In the genomic region with DNA sequence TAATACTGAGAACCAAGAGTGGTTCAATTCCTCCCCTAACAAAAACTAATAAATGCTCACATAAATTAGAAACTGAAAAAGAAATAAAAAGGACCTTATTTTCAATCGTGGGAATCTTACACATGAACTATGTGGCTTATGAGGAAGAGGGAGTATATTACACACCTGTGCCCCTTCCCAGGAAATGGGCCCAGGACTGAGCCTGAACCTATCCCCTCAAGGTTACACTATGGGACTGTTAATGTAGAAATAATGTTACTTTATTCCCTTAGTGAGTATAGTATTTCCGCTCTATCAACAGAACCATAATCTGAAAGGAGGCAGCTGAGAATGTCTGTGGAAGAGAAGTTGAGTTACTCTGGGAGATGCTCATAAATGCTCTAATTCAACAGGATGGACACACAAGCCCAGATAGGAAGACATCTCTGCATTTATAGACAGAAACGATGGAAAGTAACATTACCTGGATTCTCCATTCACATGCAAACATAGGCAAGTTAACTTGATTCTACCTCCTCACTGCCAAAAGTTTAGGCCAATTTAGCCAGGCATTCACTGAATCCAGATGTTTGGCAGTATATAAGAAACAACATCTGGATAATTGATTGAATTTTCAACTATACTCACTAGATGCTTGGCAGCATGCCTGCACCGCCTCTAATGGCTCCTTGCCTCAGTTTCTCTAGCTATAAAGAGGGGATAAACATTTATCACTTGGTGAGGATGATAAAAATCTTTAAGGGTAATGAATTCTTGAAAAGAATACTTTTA, we compare ENCODE assay signal across 25 mouse cellular contexts.
"Had no signal": no experiment of that assay in that cellular context is flagged by ENCODE, and none has a peak within 500 bp of the region (broad histone marks: within the 10 kb centered on the region; RNA-seq: fewer than 3 reads in every experiment).

No protein-coding gene starts in this region.

- H3K27ac ChIP-seq: heart, adult 2 months; heart, embryonic 13.5 days; heart, embryonic 15.5 days; hindbrain, embryonic 13.5 days; hindbrain, embryonic 15.5 days; hindbrain, postnatal 0 days; kidney, embryonic 15.5 days; kidney, postnatal 0 days; limb, embryonic 15.5 days; liver, embryonic 13.5 days; liver, embryonic 15.5 days had no signal

- H3K4me2 ChIP-seq: heart, embryonic 11.5 days; heart, embryonic 13.5 days; heart, embryonic 15.5 days; hindbrain, embryonic 13.5 days; hindbrain, embryonic 15.5 days; kidney, embryonic 15.5 days; limb, embryonic 15.5 days; liver, embryonic 13.5 days; liver, embryonic 15.5 days had no signal

- DNase-seq: gastrocnemius, postnatal 14 days; gastrocnemius, postnatal 36 days; heart, adult 11 months; heart, adult 2 months; heart, postnatal 14 days; heart, postnatal 36 days; kidney, adult 11 months; kidney, adult 2 months; kidney, adult 9 months; kidney, postnatal 14 days; kidney, postnatal 36 days; layer of hippocampus, adult 9-11 months; layer of hippocampus, postnatal 36 days; liver, embryonic 13.5 days had no signal

- H3K36me3 ChIP-seq: heart, embryonic 13.5 days; heart, embryonic 15.5 days; hindbrain, embryonic 13.5 days; hindbrain, embryonic 15.5 days; limb, embryonic 15.5 days; liver, embryonic 13.5 days; liver, embryonic 15.5 days had no signal

- H3K4me3 ChIP-seq: heart, adult 2 months; heart, embryonic 13.5 days; heart, embryonic 15.5 days; hindbrain, embryonic 13.5 days; hindbrain, embryonic 15.5 days; kidney, embryonic 15.5 days; limb, embryonic 15.5 days; liver, embryonic 13.5 days; liver, embryonic 15.5 days had no signal

- H3K9ac ChIP-seq: heart, embryonic 13.5 days; heart, embryonic 15.5 days; hindbrain, embryonic 13.5 days; hindbrain, embryonic 15.5 days; kidney, embryonic 15.5 days; limb, embryonic 15.5 days; liver, embryonic 13.5 days; liver, embryonic 15.5 days had no signal

- ATAC-seq: hindbrain, postnatal 0 days; intestine, embryonic 16.5 days had no signal

- H3K4me1 ChIP-seq: heart, embryonic 13.5 days; heart, embryonic 15.5 days; hindbrain, embryonic 13.5 days; hindbrain, embryonic 15.5 days; kidney, embryonic 15.5 days; limb, embryonic 15.5 days; liver, embryonic 13.5 days; liver, embryonic 15.5 days had no signal

- H3K9me3 ChIP-seq: heart, embryonic 13.5 days; heart, embryonic 15.5 days; hindbrain, embryonic 13.5 days; hindbrain, embryonic 15.5 days; kidney, embryonic 15.5 days; limb, embryonic 15.5 days; liver, embryonic 13.5 days; liver, embryonic 15.5 days had no signal

- H3K27me3 ChIP-seq: heart, embryonic 13.5 days; heart, embryonic 15.5 days; hindbrain, embryonic 13.5 days; hindbrain, embryonic 15.5 days; kidney, embryonic 15.5 days; limb, embryonic 15.5 days; liver, embryonic 13.5 days; liver, embryonic 15.5 days had no signal
